8 mouse cellular contexts compared by ENCODE assay signal in the genomic region with DNA sequence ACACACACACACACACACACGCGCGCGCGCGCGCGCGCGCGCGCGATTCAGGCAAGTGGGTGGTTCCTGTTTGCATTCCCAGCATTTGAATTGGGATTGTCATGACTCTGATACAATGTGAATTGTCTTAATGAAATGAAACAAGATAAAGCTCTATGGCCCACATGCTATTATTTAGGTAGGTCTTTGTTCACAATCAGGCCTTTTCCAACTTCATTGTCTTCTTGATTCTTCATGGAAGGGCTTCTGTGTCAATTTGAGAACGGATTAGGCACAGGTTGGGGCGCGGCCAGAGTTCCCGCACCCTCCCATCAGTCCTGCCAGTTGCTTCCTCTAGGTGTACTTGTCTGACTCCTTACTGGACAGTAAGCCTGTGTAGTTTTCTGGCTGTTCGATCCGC. TPM values are rescaled to one million over a fixed set of nuclear protein-coding genes. Genes with fewer than 3 reads are reported as not detected.
DNase-seq lines count a peak whose midpoint lies in the region; ATAC-seq and TF ChIP-seq lines count a peak whose summit lies in the region.

No protein-coding gene starts in this region.

- peak overlapping the region; percentile 26 for H3K4me3 ChIP-seq in heart, adult 2 months
- peak overlapping the region; percentile 37 for H3K4me3 ChIP-seq in embryonic facial prominence, embryonic 10.5 days
- peak overlapping the region; percentile 27 for H3K4me3 ChIP-seq in hindbrain, embryonic 15.5 days
- H3K4me3 ChIP-seq in midbrain, embryonic 16.5 days (ENCODE audit: low read depth, low read length), result peak overlapping the region; percentile 25

- peak overlapping the region; percentile 31 for H3K27ac ChIP-seq in heart, adult 2 months
- H3K27ac ChIP-seq in embryonic facial prominence, embryonic 10.5 days (replicated peaks), result peak overlapping the region; percentile 40; the same call in 1 of the 2 replicates
- 0 out of 2 replicates have a peak overlapping the region, but pooled peaks have one; percentile 70 for H3K27ac ChIP-seq in hindbrain, embryonic 15.5 days (replicated peaks)
- peak overlapping the region; percentile 8; the same call in 1 of the 2 replicates for H3K27ac ChIP-seq in midbrain, embryonic 16.5 days (ENCODE audit: low read length)

- no peak for DNase-seq in heart, adult 2 months
- DNase-seq in heart, postnatal 36 days, result no peak
- no peak for DNase-seq in embryonic facial prominence, embryonic 10.5 days (ENCODE audit: low spot score)
- no peak for DNase-seq in thymus, postnatal 14 days
- DNase-seq in adrenal gland, adult 18-20 months (ENCODE audit: low spot score in 2 of 2), result no peak
- no peak for DNase-seq in thymus, adult 18-20 months

- H3K27me3 ChIP-seq in heart, adult 2 months (ENCODE audit: control insufficient read depth, insufficient read depth, low read length), result no peaks in the 10 kb centered on the region
- no peaks in the 10 kb centered on the region for H3K27me3 ChIP-seq in embryonic facial prominence, embryonic 10.5 days (replicated peaks; ENCODE audit: low read depth, poor library complexity, severe bottlenecking)
- H3K27me3 ChIP-seq in hindbrain, embryonic 15.5 days, result no peaks in the 10 kb centered on the region
- no peaks in the 10 kb centered on the region for H3K27me3 ChIP-seq in midbrain, embryonic 16.5 days (ENCODE audit: control insufficient read depth, insufficient read depth, low read depth, low read length)

- ATAC-seq in hindbrain, embryonic 15.5 days (ENCODE audit: low FRiP score, low read depth), result peak; percentile 73
- ATAC-seq in midbrain, embryonic 16.5 days, result peak; percentile 78

- no peaks in the 10 kb centered on the region for H3K9me3 ChIP-seq in embryonic facial prominence, embryonic 10.5 days
- H3K9me3 ChIP-seq in hindbrain, embryonic 15.5 days, result no peaks in the 10 kb centered on the region
- no peaks in the 10 kb centered on the region for H3K9me3 ChIP-seq in midbrain, embryonic 16.5 days (replicated peaks; ENCODE audit: control insufficient read depth, low read length, poor library complexity, severe bottlenecking)

- TF ChIP-seq POLR2A in heart, adult 2 months (IDR thresholded peaks at IDR 0.05; ENCODE audit: insufficient read depth, low read depth, low read length), result no peak

- 59% methylated on average over 19 of the region's 19 CpGs for WGBS in heart, adult 2 months
- WGBS in embryonic facial prominence, embryonic 10.5 days, result 30% methylated on average over 19 of the region's 19 CpGs
- 51% methylated on average over 19 of the region's 19 CpGs for WGBS in hindbrain, embryonic 15.5 days
- WGBS in midbrain, embryonic 16.5 days, result 42% methylated on average over 19 of the region's 19 CpGs

- no peak for TF ChIP-seq EP300 in heart, adult 2 months (IDR thresholded peaks at IDR 0.05; ENCODE audit: insufficient read depth, low read depth, low read length)

- TF ChIP-seq CTCF in heart, adult 2 months (IDR thresholded peaks at IDR 0.05), result no peak

- H3K4me2 ChIP-seq in hindbrain, embryonic 15.5 days, result peak overlapping the region; percentile 61
- peak overlapping the region; percentile 54 for H3K4me2 ChIP-seq in midbrain, embryonic 16.5 days (ENCODE audit: low read length)

- H3K79me2 ChIP-seq in heart, adult 2 months (replicated peaks; ENCODE audit: control insufficient read depth, insufficient read depth, low read length), result no peaks in the 10 kb centered on the region

- intact Hi-C loops in heart, adult 2 months (cut with DNase I), result loop anchor here (5.0 to 10.0 kb wide), 2 partner anchors 88 to 221 kb away; partner anchors contain the start of genes Cep126 and Yap1
- intact Hi-C loops in heart, postnatal 36 days (cut with DNase I), result loop anchor here (5.0 kb wide), 1 partner anchor 218 kb away; the partner anchor contains the start of gene Cep126

- no peaks in the 10 kb centered on the region; the same call in 1 of the 2 replicates for H3K36me3 ChIP-seq in heart, adult 2 months (ENCODE audit: control insufficient read depth, insufficient read depth, low read length)
- no peaks in the 10 kb centered on the region for H3K36me3 ChIP-seq in embryonic facial prominence, embryonic 10.5 days (replicated peaks)
- H3K36me3 ChIP-seq in hindbrain, embryonic 15.5 days, result no peaks in the 10 kb centered on the region
- no peaks in the 10 kb centered on the region for H3K36me3 ChIP-seq in midbrain, embryonic 16.5 days (ENCODE audit: control insufficient read depth, insufficient read depth, low read length)

- H3K9ac ChIP-seq in heart, adult 2 months (ENCODE audit: low read depth, low read length), result peak overlapping the region; percentile 59
- peak overlapping the region; percentile 26; the same call in 1 of the 2 replicates for H3K9ac ChIP-seq in hindbrain, embryonic 15.5 days
- H3K9ac ChIP-seq in midbrain, embryonic 16.5 days (ENCODE audit: low read depth, low read length), result peak overlapping the region; percentile 32; the same call in 1 of the 2 replicates

- peaks cover 2% of the 10 kb centered on the region; the same call in 1 of the 2 replicates for H3K4me1 ChIP-seq in heart, adult 2 months (ENCODE audit: control insufficient read depth, insufficient read depth, low read length)
- peaks cover 13% of the 10 kb centered on the region for H3K4me1 ChIP-seq in embryonic facial prominence, embryonic 10.5 days
- H3K4me1 ChIP-seq in hindbrain, embryonic 15.5 days (replicated peaks), result 0 out of 2 replicates have a peak, but pooled peaks cover 7% of the 10 kb centered on the region
- peaks cover 4% of the 10 kb centered on the region; the same call in 1 of the 2 replicates for H3K4me1 ChIP-seq in midbrain, embryonic 16.5 days (ENCODE audit: control insufficient read depth, insufficient read depth, low read length)

RNA-seq across cellular contexts. Expression of gene Birc3, which starts 41.0 kb away (rescaled TPM):
- total RNA-seq in heart, adult 2 months (2021), result 1 to 10 TPM; 8.7 to 9.7 TPM
- 9.0 and 10.4 TPM in 2 replicates for polyA plus RNA-seq in heart, adult 2 months (2012; rRNA removed)
- total RNA-seq in heart, postnatal 36 days (2021), result 1 to 10 TPM; 6.8 to 9.4 TPM
- 4.5 and 4.6 TPM in 2 replicates for polyA plus RNA-seq in embryonic facial prominence, embryonic 10.5 days (2016; fragmentation: Nextera tagmentation; extraction: Ambion mirVana)
- 2.2 and 2.4 TPM in 2 replicates for polyA plus RNA-seq in hindbrain, embryonic 15.5 days (2015; fragmentation: Nextera tagmentation; extraction: Ambion mirVana)
- polyA plus RNA-seq in midbrain, embryonic 16.5 days (2015; fragmentation: Nextera tagmentation; extraction: Ambion mirVana), result 1.5 and 1.8 TPM in 2 replicates
- 10 to 100 TPM; 13.8 to 26.3 TPM for total RNA-seq in adrenal gland, adult 18-20 months (2021)

Comparison
In these comparisons a context has a peak if more than half of its experiments do, and no peak if none do; other contexts are left out.
1. H3K27ac ChIP-seq: peak in every context shown above with its lines; median percentile 70 in hindbrain, embryonic 15.5 days; 40 in embryonic facial prominence, embryonic 10.5 days; 31 in heart, adult 2 months; 8 in midbrain, embryonic 16.5 days.